Mouse (Mus musculus) brain, embryonic 14.5 days (tissue): ENCODE data around the gene Mkrn3.

Source experiments
- CTCF ChIP-seq: fragments of 200-500 bp; IDR thresholded peaks from 2 replicates; pipeline ENCODE4 v1.5.1; 2012; ENCODE audit warnings: inconsistent platforms, mild to moderate bottlenecking, moderate library complexity, borderline replicate concordance; ENCODE audit not compliant: insufficient read depth, insufficient read length; ENCODE audit errors: extremely low read depth
- POLR2A ChIP-seq: fragments of 200-500 bp; IDR thresholded peaks from 2 replicates; pipeline ENCODE4 v1.6.1; 2012; ENCODE audit warnings: mild to moderate bottlenecking, inconsistent platforms, borderline replicate concordance; ENCODE audit not compliant: poor library complexity, insufficient read depth, insufficient read length, severe bottlenecking; ENCODE audit errors: extremely low read depth

DNA sequence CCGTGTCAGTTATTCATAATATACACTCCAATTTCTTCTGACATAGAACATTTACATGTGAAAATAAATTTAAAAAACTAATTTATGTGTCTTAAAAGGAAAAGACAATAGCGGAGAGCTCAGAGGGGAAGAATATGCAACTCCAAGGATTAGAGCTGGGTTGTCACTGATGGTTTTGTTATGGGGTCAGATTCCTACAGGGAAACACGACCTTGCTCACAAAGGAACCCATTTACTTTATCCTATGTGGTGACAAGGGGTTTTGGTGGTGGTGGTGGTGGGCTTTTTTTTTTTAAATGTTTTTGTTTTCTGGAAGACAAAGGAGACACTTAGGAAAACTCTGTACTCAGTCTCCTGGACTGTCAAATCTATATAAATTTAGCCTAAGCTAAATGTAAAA is 12.1 kb downstream of the Mkrn3 start:
- TF ChIP-seq CTCF, result no peak
- TF ChIP-seq POLR2A, result no peak
